Mouse (Mus musculus) liver, postnatal 0 days (tissue): Measurements from ENCODE around the gene Fpgs. TPM values are rescaled to one million over a fixed set of nuclear protein-coding genes. Genes with fewer than 3 reads are reported as not detected.

Source experiments
- ATAC-seq: fragments of 200-750 bp; cut with Nextera tagmentation; 2 replicates; pipeline ENCODE4 v1.8.0; 2017; ENCODE audit warnings: mild to moderate bottlenecking, moderate library complexity
- DNase-seq: peaks from one replicate; pipeline ENCODE4 v3.0.0-alpha.2; 2016
- H3K27ac ChIP-seq: fragments of 300-500 bp; sonication (generic); 2 replicates; pipeline ENCODE4 v1.5.1; 2014; ENCODE audit warnings: antibody characterized with exemption, moderate library complexity, mild to moderate bottlenecking, low read depth
- H3K27me3 ChIP-seq: fragments of 300-500 bp; sonication (generic); 2 replicates; pipeline ENCODE4 v1.6.1; 2014; ENCODE audit warnings: low read length, control low read depth, mixed read lengths; ENCODE audit not compliant: insufficient read depth
- H3K36me3 ChIP-seq: fragments of 300-500 bp; sonication (generic); replicated peaks from 2 replicates; pipeline ENCODE4 v1.6.1; 2014; ENCODE audit warnings: mild to moderate bottlenecking, control low read depth, low read length, moderate library complexity, mixed read lengths; ENCODE audit not compliant: insufficient read depth
- H3K4me1 ChIP-seq: fragments of 300-500 bp; sonication (generic); 2 replicates; pipeline ENCODE4 v1.6.1; 2014; ENCODE audit warnings: antibody characterized with exemption, mild to moderate bottlenecking, control low read depth; ENCODE audit not compliant: insufficient read depth
- H3K4me2 ChIP-seq: fragments of 300-500 bp; sonication (generic); 2 replicates; pipeline ENCODE4 v1.6.1; 2014; ENCODE audit warnings: low read depth, mild to moderate bottlenecking, low read length, moderate library complexity, mixed read lengths
- H3K4me3 ChIP-seq: fragments of 300-500 bp; sonication (generic); 2 replicates; pipeline ENCODE4 v1.5.1; 2014; ENCODE audit warnings: low read depth, low read length
- H3K9ac ChIP-seq: fragments of 300-500 bp; sonication (generic); replicated peaks from 2 replicates; pipeline ENCODE4 v1.6.1; 2014; ENCODE audit warnings: mild to moderate bottlenecking, moderate library complexity
- H3K9me3 ChIP-seq: fragments of 300-500 bp; sonication (generic); 2 replicates; pipeline ENCODE4 v1.6.1; 2016; ENCODE audit warnings: mild to moderate bottlenecking, control low read depth, low read length, mixed read lengths
- CTCF ChIP-seq: sonication (generic); IDR thresholded peaks from 2 replicates; pipeline ENCODE4 v1.5.1; 2016; ENCODE audit warnings: antibody characterized with exemption, low read depth
- EP300 ChIP-seq: IDR thresholded peaks from 2 replicates; pipeline ENCODE4 v1.6.1; 2016; ENCODE audit warnings: antibody characterized with exemption, low read depth, mild to moderate bottlenecking
- WGBS: fragments of 180-500 bp; shearing (Covaris S2); extraction: QIAGEN DNeasy Blood & Tissue Kit; methylation state at CpG from one replicate; pipeline ENCODE4 v1.1.7; 2014; ENCODE audit not compliant: insufficient replicate concordance; 5-methylcytosine and 5-hydroxymethylcytosine counted together
- polyA plus RNA-seq: library from polyadenylated mRNA; unstranded; fragments of >200 nt; fragmentation: Nextera tagmentation; extraction: Ambion mirVana; gene quantifications from 2 replicates; pipeline ENCODE4 v1.2.1, GENCODE M21; 2015

Fpgs gene
- polyA plus RNA-seq, 1 experiment from 2014 or later = 95.9 TPM

DNA sequence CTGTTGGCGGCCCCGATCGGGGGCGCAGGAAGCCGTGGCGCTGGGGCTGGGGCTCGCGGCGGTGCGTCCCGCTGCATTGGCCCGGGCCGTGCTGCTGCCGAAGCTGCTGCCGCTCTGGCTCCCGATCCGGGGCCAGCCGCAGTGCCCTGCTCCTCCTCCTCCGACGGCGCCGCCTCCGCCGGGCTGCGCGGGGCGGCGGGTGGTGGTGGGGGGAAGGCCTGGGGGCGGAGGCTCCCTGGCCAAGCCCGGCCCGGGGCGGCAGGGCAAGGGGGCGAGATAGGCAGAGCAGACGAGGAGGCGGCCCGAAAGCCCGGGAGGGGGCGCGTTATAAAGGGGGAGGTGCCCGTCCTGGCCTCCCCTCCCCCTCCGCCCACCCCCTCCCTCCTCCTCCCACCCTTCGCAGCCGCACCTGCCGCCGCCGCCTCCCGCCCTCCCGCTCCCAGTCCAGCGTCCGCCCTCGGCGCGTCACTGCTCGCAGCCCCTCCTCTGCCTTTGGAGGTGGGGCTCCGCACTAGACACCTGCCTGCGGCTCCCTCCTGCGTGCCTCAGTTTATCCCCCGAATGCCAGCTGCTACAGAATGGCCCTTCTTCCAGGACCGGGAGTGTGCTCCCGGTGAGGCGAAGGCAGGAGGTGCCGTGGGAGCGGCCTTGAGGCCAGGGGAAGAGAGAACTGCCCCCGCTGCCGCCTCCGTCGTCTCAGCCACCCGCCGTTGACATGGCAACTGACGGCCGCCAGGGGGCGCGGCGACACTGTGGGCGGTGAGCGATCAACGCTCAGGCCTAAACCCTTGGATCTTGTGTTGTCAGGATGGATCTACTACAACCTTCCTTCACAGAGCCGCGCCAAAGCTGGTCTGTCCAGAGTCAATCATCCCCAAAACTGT lies 9.2 kb upstream of the Fpgs start, which contains the start of gene Cdk9:
Cdk9 (minus strand) TSS at position 143 of the 884 bp plus-strand sequence.
- peak; percentile 93 for DNase-seq
- peak within 1 kb of the TSS; percentile 97 for H3K27ac ChIP-seq
- peaks cover 38% of the 10 kb centered on the region for H3K4me1 ChIP-seq
- no peaks in the 10 kb centered on the region for H3K9me3 ChIP-seq
- peaks cover 18% of the 10 kb centered on the region for H3K36me3 ChIP-seq
- no peak for TF ChIP-seq EP300
- peak; percentile 100 for TF ChIP-seq CTCF
- peak within 1 kb of the TSS; percentile 90 for H3K4me2 ChIP-seq
- WGBS = under 1% methylated on average over 45 of the region's 79 CpGs
- peak within 1 kb of the TSS; percentile 89 for H3K4me3 ChIP-seq
- H3K9ac ChIP-seq = peak within 1 kb of the TSS; percentile 90
- H3K27me3 ChIP-seq = no peaks in the 10 kb centered on the region
- peak; percentile 82 for ATAC-seq

GRCm38 (mm10) chr2:32712586-32712933 lies 8.6 kb upstream of the Fpgs start:
- Histone ChIP-seq H3K4me2 (peak overlapping the region; percentile 90), H3K36me3 (peaks cover 24% of the 10 kb centered on the region), H3K4me1 (peaks cover 36% of the 10 kb centered on the region), H3K4me3 (peak overlapping the region; percentile 89), H3K27me3 (no peaks in the 10 kb centered on the region), H3K9me3 (no peaks in the 10 kb centered on the region), H3K27ac (peak overlapping the region; percentile 97), H3K9ac (peak overlapping the region; percentile 90)
- DNase-seq = peak; percentile 97
- WGBS = 1% methylated on average over 42 of the region's 44 CpGs
- no peak for TF ChIP-seq EP300
- no peak for TF ChIP-seq CTCF
- ATAC-seq = peak; percentile 85

DNA sequence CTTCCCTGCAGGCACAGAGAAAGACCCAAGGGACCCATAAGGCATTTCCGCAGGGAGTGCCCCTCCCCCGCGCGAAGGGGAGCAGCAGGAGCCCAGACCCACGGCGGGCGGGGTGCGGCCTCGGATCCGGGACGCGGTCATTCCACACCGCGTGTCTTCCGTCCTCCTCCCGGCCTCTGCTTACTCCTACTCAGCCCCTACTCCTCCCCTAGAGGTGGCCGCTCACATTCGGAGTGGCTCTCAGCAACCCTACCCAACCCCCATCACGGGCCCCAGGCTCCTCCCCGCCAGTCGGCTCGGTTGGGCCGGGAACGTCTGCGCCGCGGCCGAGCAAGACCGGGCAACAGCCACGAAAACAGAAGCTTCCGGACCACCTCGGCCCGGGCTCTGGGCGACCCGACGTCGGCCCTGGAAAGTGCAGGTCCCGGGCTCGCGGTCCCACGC lies 8.2 kb upstream of the Fpgs start:
- peak overlapping the region; percentile 90 for H3K9ac ChIP-seq
- no peaks in the 10 kb centered on the region for H3K9me3 ChIP-seq
- H3K4me1 ChIP-seq = peaks cover 36% of the 10 kb centered on the region
- ATAC-seq (peak; percentile 63), DNase-seq (peak; percentile 86)
- peaks cover 27% of the 10 kb centered on the region for H3K36me3 ChIP-seq
- H3K4me2 ChIP-seq = peak overlapping the region; percentile 90
- no peaks in the 10 kb centered on the region for H3K27me3 ChIP-seq
- peak overlapping the region; percentile 89 for H3K4me3 ChIP-seq
- H3K27ac ChIP-seq = peak overlapping the region; percentile 97
- TF ChIP-seq CTCF (peak; percentile 6; the same call in 1 of the 2 replicates), EP300 (no peak)
- under 1% methylated on average over 35 of the region's 41 CpGs for WGBS

DNA sequence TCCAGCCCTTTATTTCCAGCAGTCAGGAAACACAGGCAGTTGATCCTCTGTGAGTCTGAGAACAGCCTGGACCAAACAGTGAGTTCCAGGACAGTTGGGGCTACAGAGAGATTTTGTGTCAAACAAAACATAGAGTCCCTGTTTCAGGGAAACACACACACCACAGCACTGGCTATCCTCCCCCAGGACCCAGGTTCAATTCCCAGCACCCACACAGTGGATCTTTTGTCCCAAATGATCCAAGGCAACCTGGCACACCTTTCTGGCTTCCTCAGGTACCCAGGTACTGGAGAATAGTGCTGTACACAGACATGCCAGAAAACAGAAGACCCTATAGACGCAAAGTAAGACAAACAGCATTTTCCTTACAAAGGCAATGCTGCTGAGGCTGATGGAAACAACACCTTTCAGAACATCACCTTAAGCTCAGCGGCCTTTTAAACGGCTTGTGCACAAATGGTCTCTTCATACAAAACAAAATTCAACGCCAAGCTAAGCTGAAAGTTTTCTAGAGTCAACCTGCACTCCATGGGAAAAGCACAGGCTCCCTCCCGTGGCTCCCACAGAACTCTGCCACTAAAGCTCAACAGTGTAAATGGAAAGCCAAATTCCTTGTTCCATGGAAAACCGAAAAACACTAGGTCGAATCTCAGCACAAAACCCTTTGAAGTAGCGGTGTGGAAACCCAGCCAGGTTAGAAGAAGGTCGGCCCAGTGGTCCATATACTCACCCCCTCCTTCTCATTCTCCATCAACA lies 7.5 kb upstream of the Fpgs start:
- TF ChIP-seq CTCF = peak; percentile 29
- TF ChIP-seq EP300 = no peak
- Histone ChIP-seq H3K4me1 (peaks cover 36% of the 10 kb centered on the region), H3K4me2 (peak overlapping the region; percentile 90), H3K4me3 (peak overlapping the region; percentile 89), H3K27ac (peak overlapping the region; percentile 97), H3K9me3 (no peaks in the 10 kb centered on the region), H3K36me3 (peaks cover 34% of the 10 kb centered on the region), H3K9ac (peak overlapping the region; percentile 90), H3K27me3 (no peaks in the 10 kb centered on the region)
- no peak for DNase-seq
- 20% methylated on average over 9 of the region's 9 CpGs for WGBS
- no peak for ATAC-seq

DNA sequence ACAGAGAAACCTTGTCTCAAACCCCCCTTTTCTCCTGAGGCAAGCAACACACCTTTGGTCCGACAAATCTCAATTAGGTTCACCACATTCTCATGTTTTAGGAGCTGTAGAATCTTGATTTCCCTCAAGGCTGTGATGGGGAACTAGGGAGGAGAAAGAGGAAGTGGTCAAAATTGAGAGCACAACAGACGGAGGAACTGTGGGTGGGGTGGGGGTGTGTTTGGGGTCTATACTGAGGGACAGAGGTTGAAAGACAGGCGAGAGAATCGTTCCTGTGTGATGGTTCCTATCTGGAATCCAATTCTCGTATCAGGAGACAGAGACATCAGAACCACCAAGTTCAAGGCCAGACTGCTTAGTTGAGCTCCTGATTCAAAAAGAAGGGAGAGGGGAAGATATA lies 6.5 kb upstream of the Fpgs start:
- Histone ChIP-seq H3K4me3 (no peak overlapping the region), H3K27ac (no peak overlapping the region), H3K9me3 (no peaks in the 10 kb centered on the region), H3K4me1 (peaks cover 35% of the 10 kb centered on the region), H3K4me2 (peak overlapping the region; percentile 90; the same call in 1 of the 2 replicates), H3K36me3 (peaks cover 44% of the 10 kb centered on the region), H3K27me3 (no peaks in the 10 kb centered on the region), H3K9ac (no peak overlapping the region)
- no peak for TF ChIP-seq EP300
- TF ChIP-seq CTCF = no peak
- 43% methylated on average over 5 of the region's 5 CpGs for WGBS
- DNase-seq (peak; percentile 31), ATAC-seq (no peak)

DNA sequence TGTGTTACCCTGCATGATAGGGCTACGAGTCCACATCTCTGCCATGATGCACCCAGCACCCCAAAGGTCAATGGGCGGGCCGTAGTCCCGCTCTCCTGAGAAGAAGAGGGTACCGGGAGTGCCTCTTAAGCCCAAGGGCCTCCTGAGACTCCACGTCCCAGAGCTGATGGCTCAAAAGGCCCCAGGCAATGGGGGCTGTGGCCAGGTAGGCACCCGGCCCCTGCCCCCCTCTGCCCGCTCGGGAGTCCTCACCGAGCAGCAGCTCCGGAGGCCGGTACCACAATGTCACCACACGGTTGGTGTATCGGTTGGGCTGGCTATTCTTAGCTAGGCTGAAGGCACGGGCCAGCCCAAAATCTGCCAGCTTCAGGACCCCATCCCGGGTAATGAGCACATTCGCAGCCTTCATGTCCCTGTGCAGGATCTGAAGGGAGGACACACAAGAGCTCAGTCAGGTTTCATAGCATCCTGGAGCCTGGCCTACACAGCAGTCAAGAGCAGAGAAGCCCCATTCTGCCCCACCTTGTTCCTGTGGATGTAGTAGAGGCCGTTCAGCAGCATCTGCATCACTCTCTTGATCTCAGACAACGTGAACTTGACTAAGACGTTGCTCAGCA lies 5.7 kb upstream of the Fpgs start:
- Histone ChIP-seq H3K4me2 (no peak overlapping the region), H3K36me3 (peaks cover 52% of the 10 kb centered on the region), H3K9me3 (no peaks in the 10 kb centered on the region), H3K27ac (no peak overlapping the region), H3K4me3 (no peak overlapping the region), H3K4me1 (peaks cover 28% of the 10 kb centered on the region), H3K27me3 (no peaks in the 10 kb centered on the region), H3K9ac (no peak overlapping the region)
- DNase-seq = no peak
- WGBS = 85% methylated on average over 20 of the region's 20 CpGs
- ATAC-seq = no peak
- no peak for TF ChIP-seq CTCF
- TF ChIP-seq EP300 = no peak
